Mouse (Mus musculus): Measurements from ENCODE around the gene Hoxa4. TPM values are rescaled to one million over a fixed set of nuclear protein-coding genes. Genes with fewer than 3 reads are reported as not detected.

Gene Hoxa4
- total RNA-seq, 2 experiments from 2014 or later = 2.7 to 3.3 TPM

DNA sequence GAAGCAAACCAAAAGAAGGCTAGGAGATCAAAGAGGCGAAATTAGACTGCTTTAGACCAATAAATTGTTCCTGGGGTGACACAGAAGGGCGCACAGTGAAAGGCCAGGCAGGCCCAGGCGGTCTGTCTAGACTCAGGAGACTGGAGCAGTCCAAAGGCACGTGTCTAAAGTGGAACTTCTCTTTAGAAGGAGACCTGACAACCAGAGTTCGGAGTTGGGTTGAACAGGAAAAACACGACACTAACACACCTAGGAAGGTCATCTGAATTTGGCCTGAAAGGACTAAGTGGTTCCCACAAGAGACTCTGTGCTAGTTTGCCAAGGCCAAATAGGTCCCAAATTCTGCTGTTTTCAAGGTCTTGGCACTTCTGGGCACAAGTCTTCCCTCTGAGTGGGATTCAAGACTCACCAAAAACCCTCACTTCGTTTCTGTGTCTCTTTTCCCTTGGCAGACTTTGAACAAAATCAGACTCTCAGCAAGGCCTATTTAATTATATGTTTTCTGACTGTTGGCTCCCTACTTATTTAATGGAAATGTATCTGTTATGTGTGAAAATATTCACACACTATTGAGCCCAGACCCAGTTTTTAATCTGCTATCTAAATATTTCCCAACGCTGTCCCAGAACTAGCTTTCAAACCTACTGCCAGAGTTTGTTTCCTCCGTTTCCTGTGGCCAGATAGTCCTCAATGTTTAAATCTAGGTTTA lies 27.8 kb upstream of the Hoxa4 start:
- H3K4me3 ChIP-seq = peak overlapping the region; percentile 76
- intact Hi-C loops (cut with DNase I) = loop anchor here (5.0 kb wide), 1 partner anchor 837 kb away; no protein-coding TSS in a partner anchor
- no peak for TF ChIP-seq CTCF (IDR thresholded peaks at IDR 0.05)
- peak overlapping the region; percentile 93 for H3K27ac ChIP-seq
- DNase-seq = no peak

DNA sequence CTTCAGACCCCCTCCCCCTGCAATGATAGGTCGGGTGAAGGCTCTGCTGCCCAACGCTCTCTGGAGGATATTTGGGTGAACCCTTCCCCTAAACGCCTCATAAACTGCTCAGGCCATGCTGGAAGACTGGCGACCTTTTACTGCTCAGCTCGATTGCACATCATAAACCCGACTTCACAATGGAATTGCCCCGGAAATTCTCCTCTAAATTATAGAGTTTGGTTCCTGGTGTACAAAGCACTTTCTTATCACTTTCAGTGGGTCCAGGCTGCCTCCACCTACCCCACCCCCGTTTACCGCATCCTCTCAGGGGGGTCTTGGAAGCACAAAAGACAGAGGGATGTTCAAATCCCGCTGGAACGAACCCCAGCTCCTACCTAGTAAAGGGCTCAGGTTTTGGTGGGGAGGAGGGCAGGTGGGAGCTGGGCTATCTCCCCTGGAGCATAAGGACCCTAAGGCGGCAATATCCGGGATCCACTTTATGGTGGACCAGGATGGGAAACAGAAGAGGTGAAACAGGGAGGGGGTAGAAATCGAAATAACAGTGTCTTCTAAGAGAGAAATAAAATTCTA lies 27.2 kb upstream of the Hoxa4 start:
- TF ChIP-seq CTCF (IDR thresholded peaks at IDR 0.05) = no peak
- DNase-seq = no peak
- H3K4me3 ChIP-seq = no peak overlapping the region
- intact Hi-C loops (cut with DNase I) = loop anchor here (5.0 kb wide), 1 partner anchor 836 kb away; no protein-coding TSS in a partner anchor
- H3K27ac ChIP-seq = peak overlapping the region; percentile 93; the same call in 1 of the 2 replicates

DNA sequence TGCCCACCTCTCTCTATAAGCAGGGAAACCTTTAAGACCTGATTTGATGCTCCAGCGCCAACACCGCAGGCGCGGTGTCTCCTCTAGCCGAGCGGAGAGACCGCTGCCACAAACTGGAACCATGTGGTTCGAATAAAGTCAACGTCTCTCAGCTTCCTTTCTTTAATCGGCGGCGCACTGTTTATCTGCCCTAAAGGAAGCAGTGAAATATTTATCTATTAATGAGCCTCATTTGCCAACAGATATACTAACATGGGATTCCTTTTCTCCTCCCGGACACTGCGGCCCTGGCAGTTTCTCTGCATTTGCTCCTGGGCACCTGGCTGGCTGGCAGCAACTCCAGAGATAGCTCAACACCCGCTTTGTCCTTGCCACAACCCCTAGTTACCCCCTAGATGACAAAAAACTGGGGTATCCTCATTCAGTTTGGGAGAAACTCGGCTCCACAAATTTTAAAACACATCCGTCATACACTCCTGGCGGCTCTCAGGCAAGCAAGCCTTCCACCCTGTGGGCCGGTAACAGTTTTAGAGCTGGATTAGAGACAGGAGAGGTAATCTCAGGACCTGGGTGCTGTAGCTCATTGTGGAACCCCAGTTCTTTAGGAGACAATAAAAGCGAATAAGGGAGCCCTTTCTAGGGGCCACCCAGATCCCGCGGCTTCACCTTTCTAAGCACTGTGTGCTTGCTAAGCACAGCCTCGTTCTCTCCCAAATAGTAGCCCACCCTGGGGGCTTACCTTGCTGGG lies 26.5 kb upstream of the Hoxa4 start:
- intact Hi-C loops (cut with DNase I) = loop anchor here (5.0 kb wide), 1 partner anchor 836 kb away; no protein-coding TSS in a partner anchor
- H3K27ac ChIP-seq = peak overlapping the region; percentile 91
- no peak for DNase-seq
- TF ChIP-seq CTCF (IDR thresholded peaks at IDR 0.05) = no peak
- peak overlapping the region; percentile 78 for H3K4me3 ChIP-seq

DNA sequence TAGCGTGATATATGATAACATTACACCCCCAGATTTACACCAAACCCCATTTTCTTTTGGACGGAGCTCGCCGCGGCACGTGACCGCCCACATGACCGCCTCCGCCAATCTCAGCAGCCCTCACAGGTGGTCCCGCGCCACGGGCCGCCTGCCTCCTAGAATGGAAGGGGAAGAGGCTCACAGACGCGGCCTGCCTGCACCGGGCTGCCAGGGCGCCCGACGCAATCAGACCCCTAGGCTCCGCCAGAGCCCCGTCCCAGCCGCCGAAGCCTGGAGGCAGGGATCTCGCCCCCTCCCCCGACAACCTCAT lies 25.9 kb upstream of the Hoxa4 start:
- TF ChIP-seq CTCF (IDR thresholded peaks at IDR 0.05) = no peak

DNA sequence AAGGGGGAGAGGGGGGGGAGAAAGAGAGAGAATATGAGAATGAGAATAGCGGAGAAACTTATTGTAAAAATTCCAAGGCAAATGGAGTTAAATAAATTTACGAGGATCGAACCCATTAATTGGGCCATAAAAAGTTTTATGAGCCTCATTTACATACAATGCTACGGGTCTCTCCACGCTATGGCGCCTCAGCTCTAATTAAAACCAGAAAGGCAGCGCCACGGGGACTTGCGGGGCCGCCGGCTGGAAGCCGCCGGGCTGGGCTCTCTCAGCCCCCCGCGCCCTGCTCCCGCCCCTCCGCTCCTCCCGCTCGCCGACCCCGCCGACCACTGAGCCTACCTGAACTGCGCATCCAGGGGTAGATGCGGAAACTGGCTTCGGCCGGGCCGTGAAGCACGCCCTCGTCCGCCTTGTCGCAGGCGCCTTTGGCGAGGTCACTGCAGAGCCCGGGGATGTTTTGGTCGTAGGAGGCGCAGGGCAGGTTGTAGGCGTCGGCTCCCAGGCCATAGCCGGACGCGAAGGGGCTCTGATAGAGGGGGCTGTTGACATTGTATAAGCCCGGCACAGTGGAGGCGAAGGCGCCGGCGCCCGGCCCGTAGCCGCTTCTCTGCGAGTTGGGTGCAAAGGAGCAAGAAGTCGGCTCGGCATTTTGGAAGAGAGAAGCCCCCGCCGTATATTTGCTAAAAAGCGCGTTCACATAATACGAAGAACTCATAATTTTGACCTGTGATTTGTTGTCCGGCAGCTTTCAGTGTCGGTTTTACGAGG lies 25.3 kb upstream of the Hoxa4 start:
- intact Hi-C loops (cut with DNase I) = loop anchor here (5.0 kb wide), 1 partner anchor 835 kb away; no protein-coding TSS in a partner anchor
- peak; percentile 74 for DNase-seq
- peak overlapping the region; percentile 91 for H3K27ac ChIP-seq
- no peak for TF ChIP-seq CTCF (IDR thresholded peaks at IDR 0.05)
- H3K4me3 ChIP-seq = peak overlapping the region; percentile 78

More for the DNA sequence above, 25.9 kb upstream of the Hoxa4 start:
- DNase-seq = peak; percentile 94
- Histone ChIP-seq H3K4me3 (peak overlapping the region; percentile 78), H3K27ac (peak overlapping the region; percentile 91)
- intact Hi-C loops (cut with DNase I) = loop anchor here (5.0 kb wide), 1 partner anchor 835 kb away; no protein-coding TSS in a partner anchor

DNA sequence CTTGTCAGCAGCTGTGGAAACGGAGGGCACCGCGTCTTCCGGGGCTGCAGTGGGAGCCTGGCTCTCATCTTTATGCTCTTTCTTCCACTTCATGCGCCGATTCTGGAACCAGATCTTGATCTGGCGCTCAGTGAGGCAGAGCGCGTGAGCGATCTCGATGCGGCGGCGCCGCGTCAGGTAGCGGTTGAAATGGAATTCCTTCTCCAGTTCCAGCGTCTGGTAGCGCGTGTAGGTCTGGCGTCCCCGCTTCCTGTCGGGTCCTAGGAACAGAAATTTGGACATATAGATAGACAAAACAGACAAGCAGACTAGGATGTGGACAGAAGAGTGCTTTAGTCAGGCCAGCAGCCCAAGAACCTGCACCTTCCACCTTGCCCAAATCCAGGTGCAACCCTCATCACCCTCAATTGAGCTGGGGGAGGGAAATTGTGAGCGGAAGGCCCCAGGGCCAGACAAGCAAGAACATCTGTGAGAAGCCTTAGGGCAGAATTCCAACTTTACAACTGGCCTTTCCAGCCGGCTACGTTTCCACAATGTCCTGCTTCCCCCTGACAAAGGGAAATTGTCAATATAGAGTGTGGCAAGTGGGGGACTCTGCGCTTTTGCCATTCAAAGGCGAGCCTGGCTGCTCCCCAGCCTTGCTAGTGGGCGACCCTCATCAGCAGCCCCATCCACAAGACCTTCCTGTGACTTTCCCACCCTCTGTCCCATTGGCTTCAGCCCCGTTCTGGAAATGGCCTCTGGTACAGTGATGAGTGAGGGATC lies 24.4 kb upstream of the Hoxa4 start:
- intact Hi-C loops (cut with DNase I) = loop anchor here (5.0 kb wide), 1 partner anchor 834 kb away; no protein-coding TSS in a partner anchor
- Histone ChIP-seq H3K27ac (peak overlapping the region; percentile 91), H3K4me3 (peak overlapping the region; percentile 78)
- DNase-seq = peak; percentile 16
- no peak for TF ChIP-seq CTCF (IDR thresholded peaks at IDR 0.05)

DNA sequence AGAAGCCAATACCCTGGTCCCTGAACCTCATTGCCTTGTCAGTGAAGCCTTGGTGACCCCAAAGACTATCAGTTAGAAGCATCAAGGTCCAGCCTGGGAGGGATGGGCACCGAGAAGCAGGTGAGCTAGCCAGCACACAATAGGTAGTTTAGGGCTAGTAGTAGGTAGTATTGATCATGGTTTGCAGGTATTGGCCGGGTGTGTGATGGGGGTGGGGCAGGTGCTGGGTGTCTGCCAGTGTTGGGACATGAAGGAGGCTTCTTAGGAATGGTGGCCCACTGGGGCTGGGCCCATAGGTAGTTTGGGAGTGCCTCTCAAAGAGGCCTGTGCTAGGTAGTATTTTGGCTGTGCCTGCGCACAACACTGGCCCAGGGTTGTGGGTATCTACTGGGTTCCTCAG lies 23.5 kb upstream of the Hoxa4 start:
- peak; percentile 24 for DNase-seq
- intact Hi-C loops (cut with DNase I) = loop anchor here (5.0 kb wide), 1 partner anchor 833 kb away; no protein-coding TSS in a partner anchor

DNA sequence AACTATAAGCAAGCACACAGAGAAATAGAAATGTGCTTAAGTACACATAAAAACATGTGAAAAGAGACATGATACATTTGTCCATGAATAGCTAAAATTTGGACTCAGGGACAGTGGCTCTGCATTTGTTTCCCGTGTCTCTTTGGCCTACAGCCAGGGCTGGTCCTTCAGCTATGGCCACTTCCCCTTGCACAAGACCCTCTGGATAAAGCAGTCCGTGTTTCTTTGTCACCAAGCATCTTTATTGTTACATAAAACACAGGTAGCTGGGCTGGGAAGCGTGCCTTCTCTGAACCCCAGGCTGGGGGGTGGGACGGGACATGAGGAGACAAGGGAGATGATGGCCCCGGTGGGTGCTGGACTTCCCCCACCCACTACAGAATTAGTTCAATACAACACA lies 22.7 kb upstream of the Hoxa4 start:
- peak overlapping the region; percentile 97 for H3K27ac ChIP-seq
- intact Hi-C loops (cut with DNase I) = no loop called here
- TF ChIP-seq CTCF (IDR thresholded peaks at IDR 0.05) = no peak
- H3K4me3 ChIP-seq = no peak overlapping the region; the same call in 1 of the 2 replicates
- no peak for DNase-seq

More for the DNA sequence above, 23.5 kb upstream of the Hoxa4 start:
- Histone ChIP-seq H3K4me3 (no peak overlapping the region), H3K27ac (no peak overlapping the region)
- no peak for TF ChIP-seq CTCF (IDR thresholded peaks at IDR 0.05)

DNA sequence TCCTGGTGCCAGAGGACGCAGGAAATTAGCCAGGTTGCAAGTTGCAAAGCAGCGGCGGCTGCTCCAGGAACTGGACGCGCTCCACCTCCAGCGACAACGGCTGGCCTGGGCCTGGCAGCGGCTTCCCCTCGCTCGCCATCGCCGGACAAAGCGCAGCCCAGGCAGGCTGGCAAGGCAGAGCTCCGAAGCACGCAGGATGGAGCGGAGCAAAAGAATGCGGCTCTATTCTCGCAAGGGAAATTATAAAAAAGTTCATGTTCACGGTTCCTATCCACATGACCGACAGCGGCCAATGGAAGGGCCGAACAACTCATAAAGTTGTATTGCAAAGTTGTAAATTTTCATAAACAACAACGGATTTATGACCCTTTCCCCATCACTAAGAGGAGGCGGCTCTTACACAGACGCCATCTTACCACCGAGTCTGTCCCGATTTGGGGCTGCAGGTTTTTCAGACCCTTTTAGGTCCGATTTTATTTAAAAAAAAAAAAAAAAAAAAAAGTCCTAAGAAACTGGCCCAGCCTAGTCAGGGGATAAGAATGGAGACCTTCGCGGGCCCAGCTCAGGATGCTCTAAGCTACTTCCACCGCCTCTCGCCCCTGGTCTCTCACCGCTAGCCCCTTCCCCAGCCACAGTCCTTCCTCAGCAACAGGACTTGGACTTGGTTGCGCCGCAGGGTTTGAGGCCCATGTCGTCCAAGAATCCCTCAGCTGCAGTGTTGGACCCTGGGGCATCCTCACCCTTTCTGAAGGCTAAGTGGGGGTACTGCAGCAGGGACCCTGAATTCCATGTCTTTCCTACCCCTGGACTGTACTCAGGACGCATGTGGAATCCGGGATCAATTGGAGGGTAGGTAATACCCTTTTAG lies 21.8 kb upstream of the Hoxa4 start, which contains the start of the genes Hoxa3 and Gm28308:
Gene Hoxa3, minus strand, starts transcription at position 218 of the 868 bp plus-strand sequence.
Gene Gm28308, minus strand, starts transcription at position 221 of the 868 bp plus-strand sequence.
- peak; percentile 86 for DNase-seq
- intact Hi-C loops (cut with DNase I) = no loop called here
- peak within 1 kb of the TSS; percentile 97 for H3K27ac ChIP-seq
- H3K4me3 ChIP-seq = peak within 1 kb of the TSS; percentile 79
- TF ChIP-seq CTCF (IDR thresholded peaks at IDR 0.05) = no peak

DNA sequence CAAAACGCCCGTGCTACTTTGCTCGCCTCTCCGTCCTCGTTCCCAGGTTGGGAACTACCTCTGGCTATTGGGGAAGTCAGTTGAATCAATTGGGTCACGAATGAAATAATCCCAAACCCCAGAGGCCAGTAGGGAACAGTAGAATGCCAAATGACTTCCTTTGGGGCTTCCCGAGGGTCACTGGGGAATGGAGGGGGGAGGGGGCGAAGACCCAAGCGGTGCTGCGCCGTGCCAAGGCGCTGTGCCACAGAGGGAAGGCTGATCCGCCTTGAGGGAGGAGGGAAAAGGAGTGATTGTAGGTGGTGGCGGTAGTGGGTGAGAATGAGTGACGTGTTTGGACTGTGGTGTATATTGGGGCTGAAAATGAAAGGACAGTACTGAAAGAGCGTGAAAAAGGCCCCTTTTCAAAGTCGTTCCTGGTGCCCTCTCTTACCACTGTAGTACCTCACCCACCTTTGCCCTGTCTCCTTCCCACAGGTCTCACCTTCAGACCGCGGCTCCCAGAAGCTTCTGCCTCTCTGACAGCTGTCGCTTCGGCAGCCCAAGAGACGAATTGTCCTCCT lies 21.1 kb upstream of the Hoxa4 start:
- intact Hi-C loops (cut with DNase I) = no loop called here

More for the DNA sequence above, 21.1 kb upstream of the Hoxa4 start:
- DNase-seq = peak; percentile 61
- no peak for TF ChIP-seq CTCF (IDR thresholded peaks at IDR 0.05)
- peak overlapping the region; percentile 97 for H3K27ac ChIP-seq
- peak overlapping the region; percentile 79 for H3K4me3 ChIP-seq
